Mouse (Mus musculus) naive thymus-derived CD4-positive, alpha-beta T cell, adult 2 months (primary cell): ENCODE results near the gene Lce1a2.
"Not testable (repeated sequence)": the region's sequence is repeated elsewhere in the genome, so short reads cannot be mapped to it uniquely, and the experiment has no call there.

ENCODE experiments used
- DNase-seq: peaks from one replicate; pipeline ENCODE4 v3.0.0-alpha.2; 2011; ENCODE audit warnings: low read depth

The Lce1a2 gene

GRCm38 (mm10) chr3:92670215-92670614 is at the start of gene Lce1a2:
Gene Lce1a2 (minus strand): TSS chr3:92670315.
- DNase-seq = no peak

GRCm38 (mm10) chr3:92715122-92715521 is 45.0 kb upstream of the Lce1a2 start:
- DNase-seq = no peak

GRCm38 (mm10) chr3:92708974-92709373 is 38.9 kb upstream of the Lce1a2 start, which contains the start of gene Lce1e:
Gene Lce1e (minus strand): TSS chr3:92709074.
- no peak for DNase-seq

- no peak for DNase-seq
Observed at GRCm38 (mm10) chr3:92694613-92695012, 24.5 kb upstream of the Lce1a2 start.

- DNase-seq = no peak
Observed at GRCm38 (mm10) chr3:92691688-92692087, 21.6 kb upstream of the Lce1a2 start.

GRCm38 (mm10) chr3:92689154-92689553 is 19.0 kb upstream of the Lce1a2 start:
- DNase-seq = not testable (repeated sequence)

- DNase-seq = no peak
Observed at GRCm38 (mm10) chr3:92687110-92687509, 17.0 kb upstream of the Lce1a2 start, which contains the start of gene Lce1d. Gene Lce1d (minus strand): TSS chr3:92687210.

GRCm38 (mm10) chr3:92678947-92679346 is 8.8 kb upstream of the Lce1a2 start, which contains the start of gene Lce1c:
Gene Lce1c (plus strand): TSS chr3:92679247.
- no peak for DNase-seq

- DNase-seq = no peak
Observed at GRCm38 (mm10) chr3:92656826-92657225, 13.3 kb downstream of the Lce1a2 start, which contains the start of gene Lce1b. Gene Lce1b (minus strand): TSS chr3:92656926.

GRCm38 (mm10) chr3:92648207-92648606 is 21.9 kb downstream of the Lce1a2 start, which contains the start of gene Lce1a1:
Gene Lce1a1 (minus strand): TSS chr3:92648307.
- DNase-seq = no peak

GRCm38 (mm10) chr3:92639854-92640253 is 30.3 kb downstream of the Lce1a2 start:
- no peak for DNase-seq

GRCm38 (mm10) chr3:92638653-92638991 is 31.5 kb downstream of the Lce1a2 start:
- DNase-seq = no peak

- no peak for DNase-seq
Observed at GRCm38 (mm10) chr3:92637745-92638652, 32.1 kb downstream of the Lce1a2 start.

- DNase-seq = no peak
Observed at GRCm38 (mm10) chr3:92621560-92621959, 48.6 kb downstream of the Lce1a2 start, which contains the start of gene Lce6a. Gene Lce6a (minus strand): TSS chr3:92621660.
